Mouse (Mus musculus) spleen, postnatal 10 days (tissue): ENCODE measurements at regions not wholly inside any gene's neighbourhood (a gene's known extent, or its start where the extent isn't known, plus 50 kb on each side); places are given as distances from the start of the nearest gene placed in this dataset.

Source experiments
- DNase-seq, 2 experiments: peaks; one replicate each; pipeline ENCODE4 v3.0.0; 2021 to 2022; ENCODE audit warnings: low spot score in 2 of 2

- DNase-seq, result no peak
These were observed 176.5 kb downstream of the Fam43a start for GRCm38 (mm10) chr16:30775740-30776700.

GRCm38 (mm10) chr16:30777416-30777815 is 177.9 kb downstream of the Fam43a start:
- DNase-seq, result no peak

GRCm38 (mm10) chr16:30778078-30778477 is 178.6 kb downstream of the Fam43a start:
- no peak for DNase-seq

GRCm38 (mm10) chr16:30778945-30779344 is 179.4 kb downstream of the Fam43a start:
- DNase-seq, result no peak

- no peak for DNase-seq
These were observed 184.7 kb downstream of the Fam43a start for GRCm38 (mm10) chr16:30784261-30784660.

GRCm38 (mm10) chr16:30784949-30785348 is 185.4 kb downstream of the Fam43a start:
- DNase-seq, result no peak

GRCm38 (mm10) chr16:30786060-30786459 is 186.5 kb downstream of the Fam43a start:
- no peak for DNase-seq

GRCm38 (mm10) chr16:30787351-30787750 is 187.8 kb downstream of the Fam43a start:
- DNase-seq, result no peak

GRCm38 (mm10) chr16:30788321-30788781 is 188.8 kb downstream of the Fam43a start:
- DNase-seq, result peak in 1 of 2 experiments; percentile 13

- DNase-seq, result no peak
These were observed 189.6 kb downstream of the Fam43a start for GRCm38 (mm10) chr16:30788944-30789781.

- DNase-seq, result no peak
These were observed 190.5 kb downstream of the Fam43a start for GRCm38 (mm10) chr16:30790036-30790435.

GRCm38 (mm10) chr16:30790551-30791001 is 191.1 kb downstream of the Fam43a start:
- DNase-seq, result no peak

GRCm38 (mm10) chr16:30791048-30791855 is 191.7 kb downstream of the Fam43a start:
- no peak for DNase-seq

- DNase-seq, result no peak
These were observed 193.3 kb downstream of the Fam43a start for GRCm38 (mm10) chr16:30792738-30793377.

- DNase-seq, result no peak
These were observed 193.8 kb downstream of the Fam43a start for GRCm38 (mm10) chr16:30793378-30793753.

- DNase-seq, result no peak
These were observed 194.3 kb downstream of the Fam43a start for GRCm38 (mm10) chr16:30793856-30794255.

GRCm38 (mm10) chr16:30795501-30795904 is 196.0 kb downstream of the Fam43a start:
- DNase-seq, result no peak

- DNase-seq, result no peak
These were observed 196.6 kb downstream of the Fam43a start for GRCm38 (mm10) chr16:30796103-30796502.

- DNase-seq, result no peak
These were observed 197.5 kb downstream of the Fam43a start for GRCm38 (mm10) chr16:30797006-30797405.

- DNase-seq, result no peak
These were observed 198.5 kb downstream of the Fam43a start for GRCm38 (mm10) chr16:30797973-30798471.

- DNase-seq, result no peak
These were observed 199.0 kb downstream of the Fam43a start for GRCm38 (mm10) chr16:30798536-30798935.
